Mouse (Mus musculus) CH12.LX (cell line): ENCODE measurements at regions not wholly inside any gene's neighbourhood (a gene's known extent, or its start where the extent isn't known, plus 50 kb on each side); places are given as distances from the start of the nearest gene placed in this dataset.
"Not testable (repeated sequence)": the region's sequence is repeated elsewhere in the genome, so short reads cannot be mapped to it uniquely, and the experiment has no call there.

Experiments
- DNase-seq: peaks from one replicate; pipeline ENCODE4 v3.0.0-alpha.2; 2013; ENCODE audit errors: extremely low read depth
- H3K27ac ChIP-seq: 2 replicates; pipeline ENCODE4 v1.5.1; 2012; ENCODE audit warnings: low read depth, mild to moderate bottlenecking, control low read depth, moderate library complexity; ENCODE audit not compliant: insufficient read depth
- H3K27me3 ChIP-seq: replicated peaks from 2 replicates; pipeline ENCODE3; 2012; ENCODE audit warnings: inconsistent platforms
- H3K36me3 ChIP-seq, 2 experiments: replicated peaks in 1 of 2; 2 replicates each; pipeline versions ENCODE3 to v1.6.1; 2012; ENCODE audit warnings: inconsistent platforms in 1 of 2, low read length in 1 of 2, mild to moderate bottlenecking in 1 of 2, mixed read lengths in 1 of 2, moderate library complexity in 1 of 2; ENCODE audit not compliant: control insufficient read depth in 1 of 2, insufficient read depth in 1 of 2
- H3K4me1 ChIP-seq, 2 experiments: 2 replicates each; pipeline ENCODE4 v1.6.1; 2012; ENCODE audit warnings: inconsistent platforms in 1 of 2, moderate library complexity in 1 of 2; ENCODE audit not compliant: insufficient read depth in 2 of 2, control insufficient read depth in 1 of 2
- H3K4me2 ChIP-seq: 2 replicates; pipeline ENCODE4 v1.6.1; 2012; ENCODE audit warnings: low read depth, mild to moderate bottlenecking, control low read depth; ENCODE audit not compliant: poor library complexity, insufficient read depth, severe bottlenecking
- H3K4me3 ChIP-seq, 3 experiments: fragments of 150-350 bp in 1 of 3; sonication (generic) in 1 of 3; replicated peaks in 1 of 3; 2 replicates each; pipeline versions ENCODE3 to v1.5.1; 2011 to 2012; ENCODE audit warnings: low read depth in 2 of 3, low read length in 2 of 3, mild to moderate bottlenecking in 2 of 3, moderate library complexity in 2 of 3, control low read depth in 1 of 3, improper control_type of control experiment in 1 of 3, inconsistent platforms in 1 of 3, mixed read lengths in 1 of 3; ENCODE audit not compliant: poor library complexity in 1 of 3
- H3K79me2 ChIP-seq: replicated peaks from 2 replicates; pipeline ENCODE4 v1.6.1; 2012; ENCODE audit warnings: mild to moderate bottlenecking, moderate library complexity; ENCODE audit not compliant: control insufficient read depth, poor library complexity, insufficient read depth, severe bottlenecking; ENCODE audit errors: extremely low read depth
- H3K9ac ChIP-seq: 2 replicates; pipeline ENCODE4 v1.6.1; 2012; ENCODE audit warnings: low read depth, mild to moderate bottlenecking, control low read depth, moderate library complexity; ENCODE audit not compliant: insufficient read depth
- H3K9me3 ChIP-seq: replicated peaks from 2 replicates; pipeline ENCODE3; 2012; ENCODE audit warnings: low read length, inconsistent platforms, mixed read lengths
- BHLHE40 ChIP-seq: IDR thresholded peaks from 2 replicates; pipeline ENCODE4 v1.6.1; 2011; ENCODE audit warnings: mild to moderate bottlenecking, low read depth, low read length, improper control_type of control experiment
- CHD1 ChIP-seq: IDR thresholded peaks from 2 replicates; pipeline ENCODE4 v1.6.1; 2012; ENCODE audit warnings: low read depth, low read length, improper control_type of control experiment, inconsistent platforms
- CTCF ChIP-seq, 2 experiments: IDR thresholded peaks in 1 of 2; conservative IDR thresholded peaks in 1 of 2; 2 replicates each; pipeline ENCODE4 v1.5.1; 2011 to 2012; ENCODE audit warnings: low read depth in 2 of 2, low read length in 2 of 2, improper control_type of control experiment in 1 of 2, inconsistent platforms in 1 of 2, mild to moderate bottlenecking in 1 of 2, moderate library complexity in 1 of 2
- E2F4 ChIP-seq: IDR thresholded peaks from 2 replicates; pipeline ENCODE4 v1.6.1; 2011; ENCODE audit warnings: low read depth, low read length, improper control_type of control experiment; ENCODE audit not compliant: insufficient replicate concordance
- ELF1 ChIP-seq: IDR thresholded peaks from 2 replicates; pipeline ENCODE4 v1.6.1; 2014; ENCODE audit warnings: low read depth, mild to moderate bottlenecking, inconsistent platforms, low read length, improper control_type of control experiment
- EP300 ChIP-seq: IDR thresholded peaks from 2 replicates; pipeline ENCODE4 v1.6.1; 2011; ENCODE audit warnings: low read length, improper control_type of control experiment
- ETS1 ChIP-seq: conservative IDR thresholded peaks from 2 replicates; pipeline ENCODE4 v1.6.1; 2012; ENCODE audit warnings: low read depth, mild to moderate bottlenecking, inconsistent platforms, low read length, improper control_type of control experiment, moderate library complexity
- GABPA ChIP-seq: IDR thresholded peaks from 2 replicates; pipeline ENCODE4 v1.6.1; 2012; ENCODE audit warnings: low read depth, low read length, improper control_type of control experiment, inconsistent platforms; ENCODE audit not compliant: insufficient replicate concordance
- JUN ChIP-seq: IDR thresholded peaks from 2 replicates; pipeline ENCODE4 v1.6.1; 2011; ENCODE audit warnings: low read depth, mild to moderate bottlenecking, low read length, improper control_type of control experiment, moderate library complexity; ENCODE audit not compliant: insufficient read depth
- JUND ChIP-seq: conservative IDR thresholded peaks from 2 replicates; pipeline ENCODE4 v1.6.1; 2011; ENCODE audit warnings: low read depth, low read length, improper control_type of control experiment
- MAZ ChIP-seq: IDR thresholded peaks from 2 replicates; pipeline ENCODE4 v1.6.1; 2012; ENCODE audit warnings: low read depth, mild to moderate bottlenecking, inconsistent platforms, low read length, improper control_type of control experiment, moderate library complexity
- MEF2A ChIP-seq: IDR thresholded peaks from 2 replicates; pipeline ENCODE4 v1.6.1; 2014; ENCODE audit warnings: low read depth, mild to moderate bottlenecking, inconsistent platforms, low read length, improper control_type of control experiment, borderline replicate concordance
- MXI1 ChIP-seq: IDR thresholded peaks from 2 replicates; pipeline ENCODE4 v1.6.1; 2011; ENCODE audit warnings: mild to moderate bottlenecking, low read depth, low read length, improper control_type of control experiment
- NELFE ChIP-seq: IDR thresholded peaks from 2 replicates; pipeline ENCODE4 v1.6.1; 2011; ENCODE audit warnings: low read depth, low read length, improper control_type of control experiment
- NRF1 ChIP-seq: IDR thresholded peaks from 2 replicates; pipeline ENCODE4 v1.6.1; 2014; ENCODE audit warnings: low read depth, mild to moderate bottlenecking, inconsistent platforms, low read length, improper control_type of control experiment, moderate library complexity
- PAX5 ChIP-seq: IDR thresholded peaks from 2 replicates; pipeline ENCODE4 v1.6.1; 2012; ENCODE audit warnings: low read length, inconsistent platforms, mixed read lengths
- RCOR1 ChIP-seq: conservative IDR thresholded peaks from 2 replicates; pipeline ENCODE4 v1.6.1; 2012; ENCODE audit warnings: low read depth, mild to moderate bottlenecking, inconsistent platforms, low read length, improper control_type of control experiment
- SMC3 ChIP-seq: IDR thresholded peaks from 2 replicates; pipeline ENCODE4 v1.6.1; 2011; ENCODE audit warnings: low read depth, low read length, improper control_type of control experiment
- TBP ChIP-seq: conservative IDR thresholded peaks from 2 replicates; pipeline ENCODE4 v1.6.1; 2011; ENCODE audit warnings: low read depth, low read length, improper control_type of control experiment
- TCF12 ChIP-seq: IDR thresholded peaks from 2 replicates; pipeline ENCODE4 v1.6.1; 2014; ENCODE audit warnings: low read depth, mild to moderate bottlenecking, inconsistent platforms, low read length, improper control_type of control experiment
- UBTF ChIP-seq: IDR thresholded peaks from 2 replicates; pipeline ENCODE4 v1.6.1; 2012; ENCODE audit warnings: low read depth, mild to moderate bottlenecking, inconsistent platforms, low read length, improper control_type of control experiment, moderate library complexity
- USF1 ChIP-seq: IDR thresholded peaks from 2 replicates; pipeline ENCODE4 v1.6.1; 2014; ENCODE audit warnings: low read depth, mild to moderate bottlenecking, inconsistent platforms, low read length, improper control_type of control experiment
- USF2 ChIP-seq: conservative IDR thresholded peaks from 2 replicates; pipeline ENCODE4 v1.6.1; 2011; ENCODE audit warnings: low read depth, low read length, improper control_type of control experiment
- ZKSCAN1 ChIP-seq: IDR thresholded peaks from 2 replicates; pipeline ENCODE4 v1.6.1; 2012; ENCODE audit warnings: low read depth, inconsistent platforms, low read length, improper control_type of control experiment, borderline replicate concordance
- ZMIZ1 ChIP-seq: IDR thresholded peaks from 2 replicates; pipeline ENCODE4 v1.6.1; 2012; ENCODE audit warnings: low read depth, mild to moderate bottlenecking, inconsistent platforms, low read length, improper control_type of control experiment
- ZNF384 ChIP-seq: IDR thresholded peaks from 2 replicates; pipeline ENCODE4 v1.6.1; 2012; ENCODE audit warnings: low read depth, low read length, improper control_type of control experiment, inconsistent platforms
- dilution Hi-C: fragments of 300-500 bp; cut with MboI; formaldehyde crosslinking; loops from 2 replicates; pipeline ENCODE4 v1.14.3; 2020; ENCODE audit warnings: low sequenced_read_pairs; ENCODE audit not compliant: extremely low pct_unique_long_range_greater_than_20kb, extremely low pct_ligation_motif_present
- in situ Hi-C: fragments of 300-500 bp; cut with MboI; formaldehyde crosslinking; loops from 3 replicates; pipeline ENCODE4 v1.14.3; 2019; ENCODE audit warnings: low sequenced_read_pairs, low pct_ligation_motif_present, low pct_unique_long_range_greater_than_20kb, mixed read lengths

DNA sequence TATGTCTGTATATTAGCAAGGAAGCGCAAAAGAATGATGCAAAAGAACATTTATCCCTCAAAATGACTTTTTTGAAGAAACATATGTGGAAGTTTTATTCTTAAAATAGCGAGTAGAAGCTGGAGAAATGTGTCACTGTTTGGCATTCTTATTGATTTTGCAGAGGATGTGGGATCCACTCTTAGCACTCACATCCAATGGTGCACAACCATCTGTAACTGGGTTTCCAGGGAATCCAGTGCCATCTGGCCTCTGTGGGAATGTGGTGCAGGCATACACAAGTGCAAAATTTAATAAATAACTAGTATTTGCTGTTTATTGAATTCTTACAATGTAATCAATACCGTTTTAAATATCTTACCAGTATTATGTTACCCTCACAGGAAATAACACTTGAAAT lies 1153.8 kb downstream of the Sorcs3 start:
- H3K27me3 ChIP-seq, result no peaks in the 10 kb centered on the region
- in situ Hi-C loops (no loop called here), dilution Hi-C loops (no loop called here)
- no peaks in the 10 kb centered on the region for H3K36me3 ChIP-seq
- H3K79me2 ChIP-seq, result no peaks in the 10 kb centered on the region
- H3K4me3 ChIP-seq, result no peak overlapping the region
- H3K27ac ChIP-seq, result no peak overlapping the region
- no peak overlapping the region for H3K9ac ChIP-seq
- TF ChIP-seq RCOR1, result no peak
- no peak for TF ChIP-seq ZMIZ1
- TF ChIP-seq USF2, result no peak
- TF ChIP-seq BHLHE40, result no peak
- TF ChIP-seq NRF1, result no peak
- no peak for TF ChIP-seq PAX5
- TF ChIP-seq ZKSCAN1, result no peak
- TF ChIP-seq E2F4, result no peak
- TF ChIP-seq EP300, result no peak
- TF ChIP-seq CTCF (conservative IDR thresholded peaks at IDR 0.05 in 1 of 2, IDR thresholded peaks at IDR 0.05 in 1 of 2; ENCODE audit: low read depth in 2 of 2, low read length in 2 of 2), result no peak
- TF ChIP-seq TBP, result no peak
- TF ChIP-seq MEF2A, result no peak
- no peak for TF ChIP-seq ETS1
- no peak for TF ChIP-seq ELF1
- no peak for TF ChIP-seq JUND
- no peak for TF ChIP-seq JUN
- TF ChIP-seq GABPA, result no peak
- no peak for TF ChIP-seq NELFE
- TF ChIP-seq SMC3, result no peak
- no peak for TF ChIP-seq UBTF
- peaks cover 34% of the 10 kb centered on the region for H3K9me3 ChIP-seq
- DNase-seq, result no peak
- H3K4me1 ChIP-seq, result no peaks in the 10 kb centered on the region
- H3K4me2 ChIP-seq, result no peak overlapping the region

DNA sequence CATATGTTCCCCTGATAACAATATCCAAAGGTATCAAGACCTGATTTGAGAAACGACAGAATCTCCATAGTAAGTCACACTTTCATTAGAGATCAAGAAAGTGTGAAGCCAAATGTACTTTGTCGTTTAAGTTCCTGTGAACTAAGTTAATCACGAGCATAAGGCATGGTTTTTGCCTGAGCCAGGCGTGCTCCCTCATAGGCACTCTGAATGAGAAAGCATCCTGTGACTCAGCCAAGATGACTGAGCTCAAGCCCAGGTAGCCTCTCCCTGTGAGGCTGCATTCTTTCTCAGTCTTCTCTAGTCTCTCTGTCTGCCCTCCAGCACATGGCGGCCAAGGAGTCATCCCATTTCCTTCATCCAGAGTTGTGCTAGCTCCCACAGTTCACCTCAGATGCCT lies 1154.9 kb downstream of the Sorcs3 start:
- in situ Hi-C loops (no loop called here), dilution Hi-C loops (no loop called here)
- DNase-seq, result no peak
- Histone ChIP-seq H3K4me1 (no peaks in the 10 kb centered on the region), H3K4me2 (no peak overlapping the region), H3K9me3 (peaks cover 32% of the 10 kb centered on the region), H3K27ac (no peak overlapping the region), H3K36me3 (no peaks in the 10 kb centered on the region), H3K79me2 (no peaks in the 10 kb centered on the region), H3K9ac (no peak overlapping the region), H3K4me3 (no peak overlapping the region), H3K27me3 (no peaks in the 10 kb centered on the region)
- TF ChIP-seq ZMIZ1 (no peak), MXI1 (no peak), UBTF (no peak), CTCF (conservative IDR thresholded peaks at IDR 0.05 in 1 of 2, IDR thresholded peaks at IDR 0.05 in 1 of 2; ENCODE audit: low read depth in 2 of 2, low read length in 2 of 2) (no peak), BHLHE40 (no peak), CHD1 (no peak), GABPA (no peak), NRF1 (no peak), TCF12 (no peak), ZNF384 (no peak), NELFE (no peak), USF1 (no peak), MAZ (no peak)

DNA sequence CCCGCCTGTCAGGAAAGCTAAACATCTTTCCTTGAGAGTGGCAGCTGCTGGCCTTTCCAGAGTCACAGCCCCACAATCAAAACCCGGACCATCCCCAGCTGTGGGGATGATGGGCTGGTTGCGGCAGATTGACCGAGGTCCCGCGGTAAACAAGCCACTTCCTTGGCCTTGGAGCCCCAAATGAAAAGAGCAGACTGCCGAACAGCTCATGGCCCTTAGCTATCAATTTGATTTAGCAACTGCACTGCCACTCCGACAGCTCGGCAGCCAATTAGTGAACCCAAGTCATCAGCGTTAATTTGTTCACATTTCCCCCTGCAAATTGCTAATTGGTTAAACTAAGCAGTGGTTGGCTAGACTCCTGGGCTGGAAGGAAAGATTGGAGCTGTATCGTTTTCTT lies 1155.3 kb downstream of the Sorcs3 start:
- H3K27ac ChIP-seq, H3K9ac ChIP-seq, in situ Hi-C loops, dilution Hi-C loops, DNase-seq, H3K27me3 ChIP-seq, H3K79me2 ChIP-seq, H3K4me1 ChIP-seq, H3K4me3 ChIP-seq, H3K36me3 ChIP-seq, H3K4me2 ChIP-seq: not testable (repeated sequence)
- H3K9me3 ChIP-seq, result peaks cover 35% of the 10 kb centered on the region
